Mouse (Mus musculus): ENCODE measurements at regions not wholly inside any gene's neighbourhood (a gene's known extent, or its start where the extent isn't known, plus 50 kb on each side); places are given as distances from the start of the nearest gene placed in this dataset.

DNA sequence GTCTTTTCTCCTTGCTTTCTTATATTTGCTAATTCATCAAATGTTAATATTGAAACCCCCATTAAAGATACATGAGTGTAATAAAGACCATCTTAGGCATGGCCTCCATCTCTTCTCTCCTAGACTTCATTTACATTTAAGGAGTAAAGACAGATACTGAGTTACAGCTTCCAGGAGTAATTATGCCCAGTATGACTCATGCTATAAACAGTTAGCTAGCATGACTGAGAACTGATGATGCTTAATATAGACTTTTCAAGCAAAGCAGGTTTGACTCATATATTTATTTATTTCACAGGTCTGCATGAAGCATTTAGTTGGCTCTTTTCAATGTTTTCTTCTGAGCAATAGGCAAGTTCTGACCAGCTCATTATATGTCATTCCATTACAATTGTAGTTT lies 453.7 kb upstream of the Cntn6 start:
- no peak for DNase-seq (ENCODE audit: low read depth)

GRCm38 (mm10) chr6:104040450-104040849 lies 452.1 kb upstream of the Cntn6 start:
- no peak for DNase-seq (ENCODE audit: low read depth)

- DNase-seq (ENCODE audit: low read depth) = no peak
Measured at GRCm38 (mm10) chr6:104055996-104056395, 436.6 kb upstream of the Cntn6 start.

GRCm38 (mm10) chr6:104061692-104062263 lies 430.8 kb upstream of the Cntn6 start:
- DNase-seq (ENCODE audit: low read depth) = no peak

- no peak for DNase-seq (ENCODE audit: low read depth)
Measured at GRCm38 (mm10) chr6:104080581-104080980, 412.0 kb upstream of the Cntn6 start.

- DNase-seq (ENCODE audit: low read depth) = no peak
Measured at GRCm38 (mm10) chr6:104082242-104082641, 410.3 kb upstream of the Cntn6 start.

DNA sequence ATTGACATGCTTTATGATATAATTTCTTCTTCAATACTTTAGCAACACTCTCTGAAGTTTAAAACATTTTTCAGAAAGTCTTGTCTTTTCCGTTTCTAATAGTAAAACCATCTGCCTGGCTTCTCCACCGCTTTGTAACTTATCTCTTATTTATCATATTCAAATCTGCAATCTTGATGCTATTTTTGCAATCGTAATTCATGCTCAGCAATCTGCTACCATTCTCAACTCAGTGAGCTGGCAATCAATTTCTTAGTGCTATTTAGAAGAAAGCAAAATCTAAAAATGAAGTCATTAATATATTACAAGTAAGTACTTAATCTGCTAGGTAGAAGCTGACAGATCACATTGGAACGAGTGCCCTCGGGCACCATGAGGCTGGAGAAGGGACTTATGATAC lies 384.2 kb upstream of the Cntn6 start:
- no peak for DNase-seq (ENCODE audit: low read depth)
